20 mouse cellular contexts compared by ENCODE assay signal in genomic region chr12:53484924-53485323, GRCm38 (mm10).
DNase-seq lines count a peak whose midpoint lies in the region; ATAC-seq and TF ChIP-seq lines count a peak whose summit lies in the region.
"Had no signal": no experiment of that assay in that cellular context is flagged by ENCODE, and none has a peak within 500 bp of the region (broad histone marks: within the 10 kb centered on the region; RNA-seq: fewer than 3 reads in every experiment).

No protein-coding gene starts in this region.

- ATAC-seq in hematopoietic stem cell, adult 5-6 weeks (replicated peaks in 1 of 2; ENCODE audit: insufficient read depth in 1 of 2, low FRiP score in 2 of 2, low TSS enrichment in 1 of 2, low read depth in 1 of 2, poor library complexity in 2 of 2, severe bottlenecking in 2 of 2): peak; percentile 53 to 56
- ATAC-seq: activated CD4-positive, CD25-positive, alpha-beta regulatory T cell, adult 4 months; forebrain, embryonic 13.5 days; forebrain, embryonic 15.5 days; forebrain, postnatal 0 days; Patski had no signal

- no peaks in the 10 kb centered on the region for H3K79me2 ChIP-seq in CH12.LX (replicated peaks; ENCODE audit: control insufficient read depth, extremely low read depth, insufficient read depth, poor library complexity, severe bottlenecking)

- H3K36me3 ChIP-seq in CH12.LX (replicated peaks in 1 of 2; ENCODE audit: control insufficient read depth in 1 of 2, insufficient read depth in 1 of 2, low read length in 1 of 2): no peaks in the 10 kb centered on the region
- H3K36me3 ChIP-seq: embryonic facial prominence, embryonic 10.5 days; embryonic facial prominence, embryonic 12.5 days; forebrain, embryonic 15.5 days; G1E had no signal

- no peak overlapping the region for H3K4me3 ChIP-seq in CH12.LX (replicated peaks in 1 of 3; ENCODE audit: low read depth in 2 of 3, low read length in 2 of 3, poor library complexity in 1 of 3)
- H3K4me3 ChIP-seq: embryonic facial prominence, embryonic 10.5 days; embryonic facial prominence, embryonic 12.5 days; forebrain, embryonic 13.5 days; forebrain, embryonic 15.5 days had no signal

- no peak overlapping the region for H3K27ac ChIP-seq in CH12.LX (ENCODE audit: insufficient read depth, low read depth)
- H3K27ac ChIP-seq: embryonic facial prominence, embryonic 10.5 days; embryonic facial prominence, embryonic 12.5 days; forebrain, embryonic 13.5 days; forebrain, embryonic 15.5 days had no signal

- no peaks in the 10 kb centered on the region for H3K27me3 ChIP-seq in CH12.LX (replicated peaks)
- H3K27me3 ChIP-seq: embryonic facial prominence, embryonic 12.5 days; forebrain, embryonic 13.5 days; forebrain, embryonic 15.5 days; Patski had no signal

- TF ChIP-seq EP300 in CH12.LX (IDR thresholded peaks at IDR 0.05; ENCODE audit: low read length): no peak

- no peak for TF ChIP-seq RAD21 in CH12.LX (IDR thresholded peaks at IDR 0.05; ENCODE audit: low read depth, low read length)

- in situ Hi-C loops in CH12.LX (cut with MboI; ENCODE audit: low pct_ligation_motif_present, low pct_unique_long_range_greater_than_20kb, low sequenced_read_pairs): no loop called here

- H3K4me1 ChIP-seq in CH12.LX (ENCODE audit: control insufficient read depth in 1 of 2, insufficient read depth in 2 of 2): peaks cover 0 to 19% of the 10 kb centered on the region in 2 experiments; a peak in 2 of 4 replicates
- H3K4me1 ChIP-seq: embryonic facial prominence, embryonic 10.5 days; embryonic facial prominence, embryonic 12.5 days; forebrain, embryonic 13.5 days; forebrain, embryonic 15.5 days had no signal

- H3K9me3 ChIP-seq in CH12.LX (replicated peaks; ENCODE audit: low read length): no peaks in the 10 kb centered on the region
- H3K9me3 ChIP-seq: embryonic facial prominence, embryonic 10.5 days; embryonic facial prominence, embryonic 12.5 days; forebrain, embryonic 13.5 days; forebrain, embryonic 15.5 days had no signal

- H3K9ac ChIP-seq in CH12.LX (ENCODE audit: insufficient read depth, low read depth): no peak overlapping the region
- H3K9ac ChIP-seq: embryonic facial prominence, embryonic 12.5 days; forebrain, embryonic 13.5 days; forebrain, embryonic 15.5 days; forebrain, postnatal 0 days had no signal

- no peak for TF ChIP-seq POLR2A in CH12.LX (IDR thresholded peaks at IDR 0.05; ENCODE audit: low read depth, low read length)

- dilution Hi-C loops in CH12.LX (cut with MboI; ENCODE audit: extremely low pct_ligation_motif_present, extremely low pct_unique_long_range_greater_than_20kb, low sequenced_read_pairs): no loop called here

- peak; percentile 11 for DNase-seq in embryo, embryonic 10.5 days (ENCODE audit: low spot score)
- DNase-seq in embryo, embryonic 11 days: no peak
- peak; percentile 24 for DNase-seq in CH12.LX (ENCODE audit: extremely low read depth)
- DNase-seq in cerebellum, adult 9-11 months: no peak
- DNase-seq: adrenal gland, adult 8-10 months; adrenal gland, postnatal 14 days; adrenal gland, postnatal 36 days; cerebellum, adult 18-20 months; cerebellum, adult 8-10 months; cerebellum, postnatal 10 days; cerebellum, postnatal 25 days; forebrain, postnatal 0 days had no signal

- peak overlapping the region; percentile 9; the same call in 1 of the 2 replicates for H3K4me2 ChIP-seq in CH12.LX (ENCODE audit: insufficient read depth, low read depth, poor library complexity, severe bottlenecking)
- H3K4me2 ChIP-seq: embryonic facial prominence, embryonic 12.5 days; forebrain, embryonic 13.5 days; forebrain, embryonic 15.5 days had no signal

- no peak for TF ChIP-seq CTCF in CH12.LX (conservative IDR thresholded peaks at IDR 0.05 in 1 of 2, IDR thresholded peaks at IDR 0.05 in 1 of 2; ENCODE audit: low read depth in 2 of 2, low read length in 2 of 2)

TF ChIP-seq in CH12.LX, 34 proteins besides CTCF, POLR2A, EP300 and RAD21:
- TF ChIP-seq UBTF (IDR thresholded peaks at IDR 0.05; ENCODE audit: low read depth, low read length) (no peak), ZC3H11A (IDR thresholded peaks at IDR 0.05; ENCODE audit: low read depth, low read length) (no peak), PAX5 (IDR thresholded peaks at IDR 0.05; ENCODE audit: low read length) (no peak), BHLHE40 (IDR thresholded peaks at IDR 0.05; ENCODE audit: low read depth, low read length) (no peak), CHD2 (IDR thresholded peaks at IDR 0.05; ENCODE audit: low read length) (no peak), SIN3A (IDR thresholded peaks at IDR 0.05; ENCODE audit: low read length) (no peak), KAT2A (IDR thresholded peaks at IDR 0.05; ENCODE audit: insufficient replicate concordance, low read length) (no peak), POLR2AphosphoS2 (IDR thresholded peaks at IDR 0.05; ENCODE audit: low read depth, low read length) (no peak), TCF12 (IDR thresholded peaks at IDR 0.05; ENCODE audit: low read depth, low read length) (no peak), RCOR1 (conservative IDR thresholded peaks at IDR 0.05; ENCODE audit: low read depth, low read length) (no peak), GABPA (IDR thresholded peaks at IDR 0.05; ENCODE audit: insufficient replicate concordance, low read depth, low read length) (no peak), NRF1 (IDR thresholded peaks at IDR 0.05; ENCODE audit: low read depth, low read length) (no peak), CHD1 (IDR thresholded peaks at IDR 0.05; ENCODE audit: low read depth, low read length) (no peak), NELFE (IDR thresholded peaks at IDR 0.05; ENCODE audit: low read depth, low read length) (no peak), MEF2A (IDR thresholded peaks at IDR 0.05; ENCODE audit: borderline replicate concordance, low read depth, low read length) (no peak), HCFC1 (IDR thresholded peaks at IDR 0.05; ENCODE audit: low read depth, low read length) (no peak), MAFK (IDR thresholded peaks at IDR 0.05; ENCODE audit: insufficient replicate concordance, low read length) (no peak)

Comparison
In these comparisons a context has a peak if more than half of its experiments do, and no peak if none do; other contexts are left out.
1. DNase-seq: peak in embryo, embryonic 10.5 days (single experiment) and CH12.LX (single experiment); none in embryo, embryonic 11 days (single experiment) and cerebellum, adult 9-11 months (single experiment).